Mouse (Mus musculus): Measurements from ENCODE around the gene Il31ra. TPM values are rescaled to one million over a fixed set of nuclear protein-coding genes. Genes with fewer than 3 reads are reported as not detected.

Il31ra gene
- polyA plus RNA-seq (2014; fragmentation: Illumina TruSeq; extraction: RNeasy Lipid Tissue Mini Kit (QIAGEN cat#74804); ENCODE audit: low replicate concordance) = not detected

GRCm38 (mm10) chr13:112594260-112594659 lies at the start of gene Il31ra:
Gene Il31ra (minus strand): TSS chr13:112594360.

Other genes starting within 250 kb of the Il31ra start
- gene Il6st, start 130.3 kb downstream of the Il31ra start, polyA plus RNA-seq (2014; fragmentation: Illumina TruSeq; extraction: RNeasy Lipid Tissue Mini Kit (QIAGEN cat#74804); ENCODE audit: low replicate concordance) = 15.8 TPM
- gene Ddx4, start 58.1 kb upstream of the Il31ra start, polyA plus RNA-seq (2014; fragmentation: Illumina TruSeq; extraction: RNeasy Lipid Tissue Mini Kit (QIAGEN cat#74804); ENCODE audit: low replicate concordance) = 0.22 TPM
- 9.0 TPM for gene Slc38a9, start 66.4 kb upstream of the Il31ra start, polyA plus RNA-seq (2014; fragmentation: Illumina TruSeq; extraction: RNeasy Lipid Tissue Mini Kit (QIAGEN cat#74804); ENCODE audit: low replicate concordance)
- 300 TPM for gene Plpp1, start 206.4 kb upstream of the Il31ra start, polyA plus RNA-seq (2014; fragmentation: Illumina TruSeq; extraction: RNeasy Lipid Tissue Mini Kit (QIAGEN cat#74804); ENCODE audit: low replicate concordance)

Measured in small intestine, adult 10 weeks (tissue).